Mouse (Mus musculus): ENCODE measurements around the gene Cchcr1. TPM values are rescaled to one million over a fixed set of nuclear protein-coding genes. Genes with fewer than 3 reads are reported as not detected.

Gene Cchcr1
- polyA plus RNA-seq, 1 experiment from 2014 or later = 25.0 TPM

DNA sequence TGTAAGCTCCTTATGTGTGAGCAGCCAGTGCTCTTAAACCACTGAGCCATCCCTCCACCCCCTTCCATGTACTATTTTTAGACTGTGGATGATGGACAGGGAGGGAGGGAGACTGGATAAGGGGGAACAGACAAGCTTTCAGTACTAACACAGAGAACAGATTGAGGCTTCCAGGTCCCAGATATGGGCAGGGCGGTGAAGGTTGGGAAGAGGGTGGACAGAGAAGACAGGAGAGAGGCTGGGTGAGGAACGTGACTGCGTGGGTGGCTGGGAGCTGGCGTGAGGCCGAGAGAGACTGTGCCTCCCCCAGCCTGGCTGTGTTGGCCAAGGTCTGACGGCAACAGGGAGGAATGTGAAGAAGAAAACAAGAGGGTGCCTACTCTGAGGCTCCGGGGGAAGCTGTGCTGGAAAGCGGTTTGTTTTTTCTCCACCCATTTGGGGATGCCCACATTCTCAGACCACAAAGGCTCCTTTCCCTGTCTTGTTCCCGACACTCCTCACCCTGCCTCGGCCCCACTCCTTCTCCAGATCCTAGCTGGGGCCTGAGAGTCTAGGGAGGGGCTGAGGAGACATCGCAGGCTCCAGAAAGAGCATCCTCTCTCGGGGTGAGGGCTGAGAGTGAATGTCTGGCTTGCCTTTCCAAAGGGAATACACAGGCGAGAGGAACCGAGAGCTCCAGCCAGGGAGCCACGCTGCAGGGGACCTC is 32.7 kb downstream of the Cchcr1 start:
- Histone ChIP-seq H3K4me1 (peaks cover 10% of the 10 kb centered on the region; the same call in 1 of the 2 replicates), H3K4me3 (no peak overlapping the region), H3K27me3 (replicated peaks; ENCODE audit: low read depth, poor library complexity, severe bottlenecking) (peaks cover 7% of the 10 kb centered on the region; the same call in 1 of the 2 replicates), H3K27ac (replicated peaks) (no peak overlapping the region), H3K9me3 (0 out of 2 replicates have a peak, but pooled peaks cover 2% of the 10 kb centered on the region), H3K36me3 (replicated peaks) (no peaks in the 10 kb centered on the region)
- 53% methylated on average over 15 of the region's 15 CpGs for WGBS
- DNase-seq (ENCODE audit: low spot score) = no peak

DNA sequence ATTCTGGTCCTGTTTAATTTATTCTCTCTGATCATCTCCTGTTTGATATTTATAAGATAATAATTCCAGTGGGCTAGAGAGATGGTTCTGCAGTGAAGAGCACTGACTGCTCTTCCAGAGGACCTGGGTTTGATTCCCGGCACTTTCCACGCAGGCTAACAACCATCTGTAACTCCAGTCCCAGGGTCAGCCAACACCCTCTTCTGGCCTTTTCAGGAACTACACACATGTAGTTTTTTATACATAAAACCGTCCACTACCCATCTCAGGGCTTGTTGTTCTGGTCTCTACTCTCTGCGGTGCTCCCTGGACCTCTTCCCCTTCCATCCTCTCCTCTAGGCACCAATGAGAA is 33.2 kb downstream of the Cchcr1 start:
- Histone ChIP-seq H3K27me3 (replicated peaks; ENCODE audit: low read depth, poor library complexity, severe bottlenecking) (peaks cover 7% of the 10 kb centered on the region; the same call in 1 of the 2 replicates), H3K27ac (replicated peaks) (no peak overlapping the region), H3K4me3 (no peak overlapping the region), H3K9me3 (0 out of 2 replicates have a peak, but pooled peaks cover 2% of the 10 kb centered on the region), H3K36me3 (replicated peaks) (no peaks in the 10 kb centered on the region), H3K4me1 (peaks cover 10% of the 10 kb centered on the region; the same call in 1 of the 2 replicates)
- DNase-seq (ENCODE audit: low spot score) = no peak
- 91% methylated on average over 4 of the region's 4 CpGs for WGBS

DNA sequence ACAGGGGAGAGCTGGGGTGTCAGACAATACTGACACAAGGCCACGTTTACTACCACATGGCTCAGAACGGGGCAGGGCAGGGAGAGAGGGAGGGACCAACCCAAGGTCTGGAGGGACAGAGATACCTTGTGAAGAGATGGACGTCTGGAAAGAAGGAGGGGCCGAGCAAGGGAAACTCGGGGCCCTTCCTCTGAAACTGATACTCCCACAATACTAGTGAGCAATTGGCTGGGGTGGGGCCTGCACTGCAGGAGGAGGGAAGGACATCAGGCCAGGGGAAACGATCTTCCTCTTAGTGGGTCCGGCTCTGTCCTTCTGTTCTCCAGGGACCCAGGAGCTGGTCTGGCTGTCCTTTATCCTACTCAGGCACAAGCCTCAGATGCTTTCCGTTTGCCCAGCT is 34.0 kb downstream of the Cchcr1 start:
- Histone ChIP-seq H3K9me3 (0 out of 2 replicates have a peak, but pooled peaks cover 4% of the 10 kb centered on the region), H3K27me3 (replicated peaks; ENCODE audit: low read depth, poor library complexity, severe bottlenecking) (peaks cover 7% of the 10 kb centered on the region; the same call in 1 of the 2 replicates), H3K36me3 (replicated peaks) (no peaks in the 10 kb centered on the region), H3K4me3 (no peak overlapping the region), H3K27ac (replicated peaks) (no peak overlapping the region), H3K4me1 (peaks cover 10% of the 10 kb centered on the region; the same call in 1 of the 2 replicates)
- 52% methylated on average over 8 of the region's 8 CpGs for WGBS
- DNase-seq (ENCODE audit: low spot score) = no peak

DNA sequence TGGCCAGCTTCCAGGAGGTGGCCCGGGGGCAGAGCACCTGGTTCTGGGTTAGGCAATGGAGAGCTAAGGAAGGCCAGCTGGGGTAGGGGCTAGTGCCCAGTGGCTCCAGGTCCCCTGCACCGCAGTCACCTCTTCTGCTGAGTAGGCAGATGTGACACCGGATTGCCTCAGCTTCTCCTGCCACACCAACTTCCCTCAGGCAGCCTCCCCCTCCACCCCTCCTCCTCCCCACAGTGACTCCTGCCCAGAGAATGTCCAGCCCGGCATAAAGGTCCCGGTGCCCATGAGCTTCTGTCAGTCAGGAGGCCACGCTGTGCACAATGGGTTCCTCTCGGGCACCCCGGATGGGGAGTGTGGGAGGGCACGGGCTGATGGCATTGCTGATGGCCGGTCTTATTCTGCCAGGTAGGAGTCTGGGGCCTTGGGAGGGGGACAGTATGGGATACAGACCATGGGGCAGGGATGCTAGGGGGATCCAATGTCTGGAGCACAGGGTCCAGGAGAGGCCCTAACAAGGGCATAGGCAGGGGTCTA is 35.0 kb downstream of the Cchcr1 start, which contains the start of gene Cdsn:
Gene Cdsn, plus strand, starts transcription at position 248 of the 534 bp plus-strand sequence.
- WGBS = 77% methylated on average over 10 of the region's 10 CpGs
- no peak for DNase-seq (ENCODE audit: low spot score)
- Histone ChIP-seq H3K36me3 (replicated peaks) (no peaks in the 10 kb centered on the region), H3K27me3 (replicated peaks; ENCODE audit: low read depth, poor library complexity, severe bottlenecking) (peaks cover 7% of the 10 kb centered on the region; the same call in 1 of the 2 replicates), H3K9me3 (0 out of 2 replicates have a peak, but pooled peaks cover 4% of the 10 kb centered on the region), H3K4me3 (no peak within 1 kb of the TSS), H3K4me1 (peaks cover 10% of the 10 kb centered on the region; the same call in 1 of the 2 replicates), H3K27ac (replicated peaks) (no peak within 1 kb of the TSS)

DNA sequence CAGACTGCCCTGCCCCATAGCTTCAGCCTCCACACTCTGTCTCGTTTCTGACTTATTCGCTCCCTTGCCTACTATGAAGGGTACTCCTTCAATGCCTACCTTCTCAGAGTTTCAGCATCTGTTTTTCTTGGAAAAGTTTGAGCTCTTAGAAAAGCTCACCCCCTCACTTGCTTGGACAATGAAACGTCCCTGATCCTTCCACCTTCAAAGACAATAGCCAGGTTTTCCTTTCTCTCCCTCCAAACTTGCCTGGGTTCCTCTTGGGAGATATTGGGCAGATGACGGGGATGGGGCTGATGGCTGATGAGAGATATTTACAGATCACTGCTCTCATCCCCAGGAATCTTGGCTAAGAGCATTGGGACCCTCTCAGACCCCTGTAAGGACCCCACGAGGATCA is 37.4 kb downstream of the Cchcr1 start:
- H3K9me3 ChIP-seq = 0 out of 2 replicates have a peak, but pooled peaks cover 4% of the 10 kb centered on the region
- WGBS = 85% methylated on average over 5 of the region's 5 CpGs
- no peak for DNase-seq (ENCODE audit: low spot score)

DNA sequence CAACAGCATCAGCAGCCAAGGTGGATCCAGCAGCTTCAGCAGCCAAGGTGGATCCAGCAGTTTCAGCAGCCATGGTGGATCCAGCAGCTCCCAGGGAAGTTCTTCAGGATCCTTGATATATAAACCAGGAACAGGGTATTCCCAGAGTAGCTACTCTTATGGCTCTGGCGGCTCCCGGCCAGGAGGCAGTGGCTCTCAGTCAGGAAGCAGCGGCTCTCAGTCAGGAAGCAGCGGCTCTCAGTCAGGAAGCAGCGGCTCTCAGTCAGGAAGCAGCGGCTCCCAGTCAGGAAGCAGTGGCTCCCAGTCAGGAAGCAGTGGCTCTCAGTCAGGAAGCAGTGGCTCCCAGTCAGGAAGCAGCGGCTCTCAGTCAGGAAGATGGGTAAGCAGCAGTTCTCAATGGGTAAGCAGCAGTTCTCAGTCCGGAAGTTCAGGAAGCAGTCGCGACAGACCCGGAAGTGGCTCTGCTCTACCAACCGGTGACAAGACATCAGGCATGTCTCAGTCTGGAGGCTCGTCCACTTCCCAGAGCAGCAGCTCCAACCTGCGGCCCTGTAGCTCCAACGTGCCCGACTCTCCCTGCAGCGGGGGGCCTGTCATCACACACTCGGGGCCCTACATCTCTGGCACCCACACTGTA is 38.0 kb downstream of the Cchcr1 start:
- H3K4me3 ChIP-seq = no peak overlapping the region
- peaks cover 7% of the 10 kb centered on the region; the same call in 1 of the 2 replicates for H3K27me3 ChIP-seq (replicated peaks; ENCODE audit: low read depth, poor library complexity, severe bottlenecking)
- no peak for DNase-seq (ENCODE audit: low spot score)
- 91% methylated on average over 18 of the region's 18 CpGs for WGBS
- no peak overlapping the region for H3K27ac ChIP-seq (replicated peaks)
- 0 out of 2 replicates have a peak, but pooled peaks cover 4% of the 10 kb centered on the region for H3K9me3 ChIP-seq
- H3K36me3 ChIP-seq (replicated peaks) = no peaks in the 10 kb centered on the region
- H3K4me1 ChIP-seq = 0 out of 2 replicates have a peak, but pooled peaks cover 4% of the 10 kb centered on the region

More for the DNA sequence above, 37.4 kb downstream of the Cchcr1 start:
- no peak overlapping the region for H3K4me3 ChIP-seq
- peaks cover 10% of the 10 kb centered on the region; the same call in 1 of the 2 replicates for H3K4me1 ChIP-seq
- H3K27ac ChIP-seq (replicated peaks) = no peak overlapping the region
- H3K27me3 ChIP-seq (replicated peaks; ENCODE audit: low read depth, poor library complexity, severe bottlenecking) = peaks cover 7% of the 10 kb centered on the region; the same call in 1 of the 2 replicates
- no peaks in the 10 kb centered on the region for H3K36me3 ChIP-seq (replicated peaks)

DNA sequence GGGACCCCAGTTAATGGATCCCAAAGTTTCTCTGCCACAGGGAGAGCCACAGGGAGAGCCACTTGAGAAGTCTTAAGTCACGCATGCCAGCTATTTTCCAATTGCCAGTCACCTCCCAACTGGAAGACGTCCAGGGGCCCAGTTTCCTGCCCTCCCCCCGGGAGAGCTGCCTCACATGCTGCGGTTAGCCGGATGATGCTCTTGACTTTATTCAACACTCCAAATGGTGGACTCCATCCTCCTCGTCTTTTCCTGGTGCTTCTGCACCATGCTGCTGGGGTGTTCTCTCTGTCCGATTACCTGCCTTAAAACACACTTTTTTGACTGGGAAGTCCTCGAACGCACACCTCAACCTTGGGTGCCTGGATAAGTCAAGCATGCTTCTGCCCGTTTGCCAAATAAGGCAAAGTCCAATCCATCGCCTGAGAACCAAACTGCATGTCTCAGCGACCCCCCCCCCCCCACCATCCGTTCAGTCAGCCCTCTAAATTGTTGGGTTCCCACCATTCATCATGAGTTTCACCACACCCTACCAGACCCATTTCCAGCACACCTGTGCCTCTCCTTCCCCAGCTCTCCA is 39.4 kb downstream of the Cchcr1 start:
- Histone ChIP-seq H3K9me3 (0 out of 2 replicates have a peak, but pooled peaks cover 2% of the 10 kb centered on the region), H3K4me1 (no peaks in the 10 kb centered on the region), H3K36me3 (replicated peaks) (no peaks in the 10 kb centered on the region), H3K27me3 (replicated peaks; ENCODE audit: low read depth, poor library complexity, severe bottlenecking) (0 out of 2 replicates have a peak, but pooled peaks cover 7% of the 10 kb centered on the region), H3K4me3 (no peak overlapping the region), H3K27ac (replicated peaks) (no peak overlapping the region)
- DNase-seq (ENCODE audit: low spot score) = no peak
- WGBS = 92% methylated on average over 13 of the region's 13 CpGs

DNA sequence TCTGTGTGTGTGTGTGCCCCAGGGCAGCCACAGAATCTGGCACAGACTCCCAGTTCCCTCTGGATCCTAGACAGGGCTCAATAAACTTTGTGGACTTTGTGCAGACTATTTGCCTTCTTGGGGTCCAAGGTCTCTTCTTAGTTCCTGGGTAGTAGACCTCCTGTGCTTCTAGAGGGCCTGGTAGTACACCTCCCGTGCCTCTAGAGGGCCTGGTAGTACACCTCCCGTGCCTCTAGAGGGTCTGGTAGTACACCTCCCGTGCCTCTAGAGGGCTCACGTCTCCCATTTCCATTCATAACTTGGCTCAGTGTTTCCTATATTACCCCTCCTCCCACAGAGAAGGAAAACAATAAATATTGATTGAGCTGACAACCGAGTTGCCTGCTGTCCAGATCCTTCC is 39.9 kb downstream of the Cchcr1 start:
- Histone ChIP-seq H3K4me3 (no peak overlapping the region), H3K36me3 (replicated peaks) (no peaks in the 10 kb centered on the region), H3K27me3 (replicated peaks; ENCODE audit: low read depth, poor library complexity, severe bottlenecking) (0 out of 2 replicates have a peak, but pooled peaks cover 4% of the 10 kb centered on the region), H3K4me1 (no peaks in the 10 kb centered on the region), H3K9me3 (0 out of 2 replicates have a peak, but pooled peaks cover 2% of the 10 kb centered on the region), H3K27ac (replicated peaks) (no peak overlapping the region)
- whole genome bisulfite sequencing = 31% methylated on average over 5 of the region's 5 CpGs
- DNase-seq (ENCODE audit: low spot score) = peak; percentile 58

DNA sequence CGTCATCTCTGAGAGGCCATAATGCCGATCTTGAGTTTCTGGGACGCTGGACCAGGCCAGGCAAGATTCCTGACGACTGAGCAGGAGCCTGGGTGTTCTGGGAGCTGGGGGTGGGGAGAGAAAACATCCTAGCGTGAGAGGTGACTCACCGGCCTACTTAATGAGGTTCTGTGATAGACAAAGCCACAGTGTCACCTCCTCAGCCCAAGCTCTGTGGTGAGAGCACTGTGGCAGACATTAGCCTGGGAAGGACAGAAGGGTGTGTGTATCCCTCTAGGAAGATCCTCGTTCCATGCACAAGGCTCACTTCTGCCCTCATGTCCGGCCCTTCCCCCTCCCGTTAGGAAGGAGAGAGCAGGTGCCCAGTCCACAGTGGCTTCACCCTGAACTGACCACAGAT is 40.5 kb downstream of the Cchcr1 start:
- Histone ChIP-seq H3K4me3 (no peak overlapping the region), H3K36me3 (replicated peaks) (no peaks in the 10 kb centered on the region), H3K4me1 (no peaks in the 10 kb centered on the region), H3K27me3 (replicated peaks; ENCODE audit: low read depth, poor library complexity, severe bottlenecking) (no peaks in the 10 kb centered on the region), H3K27ac (replicated peaks) (no peak overlapping the region), H3K9me3 (0 out of 2 replicates have a peak, but pooled peaks cover 2% of the 10 kb centered on the region)
- no peak for DNase-seq (ENCODE audit: low spot score)
- WGBS = 81% methylated on average over 9 of the region's 9 CpGs

DNA sequence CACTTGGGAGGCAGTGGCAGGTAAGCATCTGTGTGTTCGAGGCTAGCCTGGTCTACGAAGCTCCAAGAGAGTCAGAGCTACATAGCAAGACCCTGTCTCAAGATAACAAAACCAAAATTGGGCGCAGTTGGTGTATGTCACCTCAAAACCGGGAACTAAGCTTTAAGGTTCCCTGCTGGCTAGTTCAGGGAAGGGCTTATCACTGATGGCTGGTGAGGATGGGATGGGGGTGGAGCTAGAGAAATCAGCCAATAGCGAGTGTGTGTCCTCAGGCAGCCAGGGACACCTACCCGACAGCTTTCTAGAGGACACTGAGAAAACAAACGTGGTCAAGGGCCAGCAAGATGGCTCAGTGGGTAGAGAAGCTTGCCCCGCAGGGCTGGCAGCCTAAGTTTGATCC is 41.3 kb downstream of the Cchcr1 start:
- no peak overlapping the region for H3K4me3 ChIP-seq
- WGBS = 61% methylated on average over 8 of the region's 8 CpGs
- H3K4me1 ChIP-seq = no peaks in the 10 kb centered on the region
- H3K27ac ChIP-seq (replicated peaks) = no peak overlapping the region
- no peaks in the 10 kb centered on the region for H3K27me3 ChIP-seq (replicated peaks; ENCODE audit: low read depth, poor library complexity, severe bottlenecking)
- H3K9me3 ChIP-seq = 0 out of 2 replicates have a peak, but pooled peaks cover 2% of the 10 kb centered on the region
- no peak for DNase-seq (ENCODE audit: low spot score)
- no peaks in the 10 kb centered on the region for H3K36me3 ChIP-seq (replicated peaks)

DNA sequence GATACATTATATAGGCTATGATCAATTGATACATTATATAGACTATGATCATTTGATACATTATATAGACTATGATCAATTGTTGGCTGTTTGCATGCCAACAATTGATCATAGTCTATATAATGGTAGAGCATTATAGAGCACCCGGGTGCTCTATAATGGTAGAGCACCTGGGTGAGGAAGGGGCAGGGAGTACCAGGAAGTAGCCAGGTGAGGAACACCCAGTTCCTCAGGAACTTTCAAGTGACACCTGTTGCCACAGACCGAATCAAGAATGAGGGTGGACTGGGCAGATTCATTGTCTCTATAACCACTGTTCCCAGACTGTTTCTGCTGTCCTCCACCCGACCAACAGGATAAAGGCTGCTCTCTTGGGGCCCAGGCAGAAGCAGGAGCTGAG is 50.2 kb downstream of the Cchcr1 start, which contains the start of gene 2300002M23Rik:
Gene 2300002M23Rik, plus strand, starts transcription at position 301 of the 400 bp plus-strand sequence.
- WGBS = 51% methylated on average over 3 of the region's 3 CpGs
- no peak within 1 kb of the TSS for H3K27ac ChIP-seq (replicated peaks)
- DNase-seq (ENCODE audit: low spot score) = no peak
- H3K27me3 ChIP-seq (replicated peaks; ENCODE audit: low read depth, poor library complexity, severe bottlenecking) = peaks cover 56% of the 10 kb centered on the region
- H3K36me3 ChIP-seq (replicated peaks) = no peaks in the 10 kb centered on the region
- peak within 1 kb of the TSS; percentile 18; the same call in 1 of the 2 replicates for H3K4me3 ChIP-seq
- peaks cover 18% of the 10 kb centered on the region for H3K4me1 ChIP-seq
- 0 out of 2 replicates have a peak, but pooled peaks cover 2% of the 10 kb centered on the region for H3K9me3 ChIP-seq

DNA sequence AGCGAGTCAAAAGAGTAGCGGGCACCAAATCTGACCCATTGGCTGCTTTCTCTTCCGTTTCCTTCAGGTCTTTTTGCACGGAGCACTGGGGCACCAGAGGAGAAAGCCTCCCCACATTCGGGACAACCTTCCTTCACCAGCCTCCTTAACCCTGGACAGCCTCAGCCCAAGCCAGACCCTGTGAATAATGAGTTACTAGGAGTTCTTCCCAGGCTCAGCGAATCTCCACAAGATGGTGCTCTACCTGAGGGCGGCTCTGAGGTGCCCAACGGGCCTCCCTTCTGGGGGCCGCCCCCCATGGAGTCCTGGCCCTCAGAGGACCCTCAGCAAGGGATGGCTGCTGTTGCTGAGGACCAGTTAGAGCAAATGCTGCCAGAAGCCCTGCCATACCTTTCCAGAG is 50.9 kb downstream of the Cchcr1 start:
- WGBS = 21% methylated on average over 9 of the region's 9 CpGs
- no peak for DNase-seq (ENCODE audit: low spot score)
- no peaks in the 10 kb centered on the region for H3K36me3 ChIP-seq (replicated peaks)
- peaks cover 56% of the 10 kb centered on the region for H3K27me3 ChIP-seq (replicated peaks; ENCODE audit: low read depth, poor library complexity, severe bottlenecking)
- 0 out of 2 replicates have a peak, but pooled peaks cover 2% of the 10 kb centered on the region for H3K9me3 ChIP-seq
- H3K4me3 ChIP-seq = peak overlapping the region; percentile 18; the same call in 1 of the 2 replicates
- H3K27ac ChIP-seq (replicated peaks) = no peak overlapping the region
- H3K4me1 ChIP-seq = peaks cover 18% of the 10 kb centered on the region
